Mouse (Mus musculus) MEL (cell line): ENCODE measurements at regions not wholly inside any gene's neighbourhood (a gene's known extent, or its start where the extent isn't known, plus 50 kb on each side); places are given as distances from the start of the nearest gene placed in this dataset.

Experiments used
- CHD2 ChIP-seq: IDR thresholded peaks from 2 replicates; pipeline ENCODE4 v1.6.1; 2011; ENCODE audit warnings: low read length, improper control_type of control experiment
- ELF1 ChIP-seq: IDR thresholded peaks from 2 replicates; pipeline ENCODE4 v1.6.1; 2014; ENCODE audit warnings: low read depth, mild to moderate bottlenecking, inconsistent platforms, low read length, improper control_type of control experiment, moderate library complexity
- EP300 ChIP-seq, 2 experiments: IDR thresholded peaks; 2 replicates each; pipeline ENCODE4 v1.6.1; 2011; ENCODE audit warnings: improper control_type of control experiment in 2 of 2, low read length in 2 of 2, low read depth in 1 of 2, mild to moderate bottlenecking in 1 of 2
- NRF1 ChIP-seq: IDR thresholded peaks from 2 replicates; pipeline ENCODE4 v1.6.1; 2014; ENCODE audit warnings: low read depth, mild to moderate bottlenecking, inconsistent platforms, low read length, improper control_type of control experiment, moderate library complexity; ENCODE audit not compliant: poor library complexity, insufficient read depth, severe bottlenecking
- POLR2A ChIP-seq, 2 experiments: IDR thresholded peaks; 2 replicates each; pipeline ENCODE4 v1.6.1; 2011 to 2012; ENCODE audit warnings: low read length in 2 of 2, mild to moderate bottlenecking in 2 of 2, control low read depth in 1 of 2, improper control_type of control experiment in 1 of 2, low read depth in 1 of 2, moderate library complexity in 1 of 2; ENCODE audit not compliant: control insufficient read depth in 1 of 2, insufficient read depth in 1 of 2, poor library complexity in 1 of 2
- POLR2AphosphoS5 ChIP-seq: IDR thresholded peaks from 2 replicates; pipeline ENCODE4 v1.6.1; 2012; ENCODE audit warnings: low read depth, borderline replicate concordance, mild to moderate bottlenecking, inconsistent platforms, low read length, moderate library complexity, mixed read lengths
- USF1 ChIP-seq: IDR thresholded peaks from 2 replicates; pipeline ENCODE4 v1.6.1; 2014; ENCODE audit warnings: low read depth, mild to moderate bottlenecking, inconsistent platforms, low read length, improper control_type of control experiment, moderate library complexity

DNA sequence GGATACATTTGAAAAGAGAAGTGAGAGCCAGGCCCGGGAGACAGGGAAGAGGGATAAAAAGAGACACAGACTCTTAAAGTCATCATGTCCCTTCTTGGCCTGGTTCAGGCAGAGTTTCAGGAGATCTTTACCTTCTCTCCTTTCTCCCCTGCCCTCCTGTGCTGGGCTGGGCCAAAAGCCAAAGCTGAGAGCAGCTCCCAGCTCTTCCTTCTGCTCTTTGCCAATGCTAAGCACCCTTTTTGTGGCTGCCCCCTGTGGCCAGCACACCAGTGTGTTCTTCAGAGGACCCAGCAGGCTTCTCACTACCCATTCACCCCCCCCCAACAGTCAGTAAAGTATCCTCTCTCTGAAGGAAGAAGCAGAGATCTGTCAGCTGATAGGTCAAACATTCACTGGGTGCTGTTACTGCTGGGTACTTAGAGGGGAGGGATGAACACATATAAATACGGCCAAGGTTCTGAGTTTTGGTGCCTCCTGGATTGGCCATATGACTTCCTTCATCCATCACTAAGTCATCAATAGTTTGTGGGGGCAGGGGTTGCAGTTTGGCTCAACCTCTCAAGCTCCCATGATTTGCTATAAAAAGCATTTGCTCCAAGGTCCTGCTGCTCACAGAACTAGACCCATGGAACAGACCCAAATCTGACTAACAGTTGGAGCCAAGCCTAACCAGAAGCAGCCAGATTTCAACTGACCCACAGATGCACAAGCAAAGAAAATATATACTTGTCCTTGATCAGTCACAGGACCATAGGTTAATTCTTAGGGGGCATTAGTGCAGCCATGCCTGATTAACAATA lies 87.7 kb upstream of the Spdye4c start:
- TF ChIP-seq POLR2A (IDR thresholded peaks at IDR 0.05; ENCODE audit: control insufficient read depth in 1 of 2, insufficient read depth in 1 of 2, low read depth in 1 of 2, low read length in 2 of 2, poor library complexity in 1 of 2) (no peak), ELF1 (no peak), CHD2 (no peak), NRF1 (no peak), POLR2AphosphoS5 (no peak), EP300 (IDR thresholded peaks at IDR 0.05; ENCODE audit: low read depth in 1 of 2, low read length in 2 of 2) (no peak), USF1 (no peak)
